Mouse (Mus musculus) hematopoietic stem cell, adult 5-6 weeks (primary cell): ENCODE measurements around the gene Rimbp2. TPM values are rescaled to one million over a fixed set of nuclear protein-coding genes. Genes with fewer than 3 reads are reported as not detected.
"Not testable (repeated sequence)": the region's sequence is repeated elsewhere in the genome, so short reads cannot be mapped to it uniquely, and the experiment has no call there.

Experiments
- ATAC-seq, 2 experiments: fragments of 125-278 bp in 1 of 2; replicated peaks in 1 of 2; 2 replicates each; pipeline ENCODE4 v1.8.0; 2016 to 2017; ENCODE audit warnings: inconsistent platforms in 2 of 2, mild to moderate bottlenecking in 2 of 2, moderate number of reproducible peaks in 2 of 2, low read depth in 1 of 2, moderate TSS enrichment in 1 of 2; ENCODE audit not compliant: low FRiP score in 2 of 2, poor library complexity in 2 of 2, severe bottlenecking in 2 of 2, insufficient read depth in 1 of 2, low TSS enrichment in 1 of 2
- total RNA-seq: library from RNA; stranded (forward); fragments of 172-1452, 232-1000 nt; gene quantifications from 2 replicates; pipeline ENCODE4 v1.2.3, GENCODE M21; 2017

Gene Rimbp2
- total RNA-seq, 1 experiment from 2014 or later, result not detected

GRCm38 (mm10) chr5:128735921-128736320 lies 217.4 kb downstream of the Rimbp2 start:
- ATAC-seq, result no peak

GRCm38 (mm10) chr5:128733955-128734354 lies 219.3 kb downstream of the Rimbp2 start:
- ATAC-seq, result peak; percentile 62 to 75; a peak in 3 of 4 replicates

GRCm38 (mm10) chr5:128732416-128733014 lies 220.8 kb downstream of the Rimbp2 start:
- ATAC-seq, result no peak

- no peak for ATAC-seq
Measured at GRCm38 (mm10) chr5:128730634-128731033, 222.7 kb downstream of the Rimbp2 start.

- no peak for ATAC-seq
Measured at GRCm38 (mm10) chr5:128729341-128729740, 223.9 kb downstream of the Rimbp2 start.

GRCm38 (mm10) chr5:128720461-128720860 lies 232.8 kb downstream of the Rimbp2 start:
- ATAC-seq, result not testable (repeated sequence)

GRCm38 (mm10) chr5:128715171-128715570 lies 238.1 kb downstream of the Rimbp2 start:
- no peak for ATAC-seq

GRCm38 (mm10) chr5:128711847-128712246 lies 241.4 kb downstream of the Rimbp2 start:
- ATAC-seq, result no peak

GRCm38 (mm10) chr5:128710596-128710995 lies 242.7 kb downstream of the Rimbp2 start:
- no peak for ATAC-seq

- ATAC-seq, result no peak
Measured at GRCm38 (mm10) chr5:128708929-128709328, 244.4 kb downstream of the Rimbp2 start.

Other genes with a start within 250 kb of the Rimbp2 start
- gene Stx2, start 55.1 kb upstream of the Rimbp2 start, total RNA-seq, result 17.0 and 22.4 TPM in 2 replicates
- gene Ran, start 66.6 kb upstream of the Rimbp2 start, total RNA-seq, result 298 and 527 TPM in 2 replicates
- gene Adgrd1, start 143.3 kb upstream of the Rimbp2 start, total RNA-seq, result 3.3 and 3.6 TPM in 2 replicates